Mouse (Mus musculus) limb, embryonic 10.5 days (tissue): ENCODE measurements around the gene Rab24. TPM values are rescaled to one million over a fixed set of nuclear protein-coding genes. Genes with fewer than 3 reads are reported as not detected.

Experiments used
- polyA plus RNA-seq: library from polyadenylated mRNA; unstranded; fragments of >200 nt; fragmentation: Nextera tagmentation; extraction: Ambion mirVana; gene quantifications from 2 replicates; pipeline ENCODE4 v1.2.1, GENCODE M21; 2016

The Rab24 gene
- polyA plus RNA-seq, 1 experiment from 2014 or later: 85.8 TPM

Other genes with a start within 250 kb of the Rab24 start
- 21.2 and 24.4 TPM in 2 replicates for gene Uimc1, start 221.6 kb downstream of the Rab24 start, polyA plus RNA-seq
- gene Zfp346, start 216.6 kb downstream of the Rab24 start, polyA plus RNA-seq: 25.0 and 30.0 TPM in 2 replicates
- not detected in 2 replicates for gene Gm17617, start 188.4 kb downstream of the Rab24 start, polyA plus RNA-seq
- 0.73 and 2.1 TPM in 2 replicates for gene Fgfr4, start 169.3 kb downstream of the Rab24 start, polyA plus RNA-seq
- gene Nsd1, start 112.2 kb downstream of the Rab24 start, polyA plus RNA-seq: 63.5 and 69.1 TPM in 2 replicates
- gene Prelid1, start 1.4 kb downstream of the Rab24 start, polyA plus RNA-seq: 472 and 529 TPM in 2 replicates
- 15.8 and 27.5 TPM in 2 replicates for gene Mxd3, start 7.9 kb upstream of the Rab24 start, polyA plus RNA-seq
- gene Lman2, start 40.8 kb upstream of the Rab24 start, polyA plus RNA-seq: 112 and 113 TPM in 2 replicates
- 0.70 and 1.1 TPM in 2 replicates for gene Rgs14, start 47.8 kb upstream of the Rab24 start, polyA plus RNA-seq
- not detected in 2 replicates for gene Slc34a1, start 76.2 kb upstream of the Rab24 start, polyA plus RNA-seq
- not detected in 2 replicates for gene Pfn3, start 93.3 kb upstream of the Rab24 start, polyA plus RNA-seq
- gene F12, start 104.8 kb upstream of the Rab24 start, polyA plus RNA-seq: 0.14 TPM in 1 of 2 replicates, not detected in the other
- 63.6 and 71.1 TPM in 2 replicates for gene Grk6, start 123.1 kb upstream of the Rab24 start, polyA plus RNA-seq
- gene Prr7, start 142.3 kb upstream of the Rab24 start, polyA plus RNA-seq: 0.34 and 0.35 TPM in 2 replicates
- gene Dbn1, start 166.2 kb upstream of the Rab24 start, polyA plus RNA-seq: 346 and 417 TPM in 2 replicates
- 202 and 206 TPM in 2 replicates for gene Pdlim7, start 191.7 kb upstream of the Rab24 start, polyA plus RNA-seq
- 2.7 and 2.9 TPM in 2 replicates for gene Dok3, start 207.3 kb upstream of the Rab24 start, polyA plus RNA-seq
- 94.0 and 102 TPM in 2 replicates for gene Ddx41, start 214.7 kb upstream of the Rab24 start, polyA plus RNA-seq
- 65.8 and 70.7 TPM in 2 replicates for gene Fam193b, start 249.2 kb upstream of the Rab24 start, polyA plus RNA-seq